Mouse (Mus musculus): ENCODE results near the gene Rbpms2.

Rbpms2 gene

GRCm38 (mm10) chr9:65696337-65696736, 66.9 kb downstream of the Rbpms2 start:
- no peak for DNase-seq (ENCODE audit: low spot score in 2 of 2)

- DNase-seq (ENCODE audit: low spot score in 2 of 2), result no peak
Measured at GRCm38 (mm10) chr9:65697356-65697755, 67.9 kb downstream of the Rbpms2 start.

GRCm38 (mm10) chr9:65697992-65698391, 68.5 kb downstream of the Rbpms2 start:
- DNase-seq (ENCODE audit: low spot score in 2 of 2), result no peak

GRCm38 (mm10) chr9:65700504-65700903, 71.1 kb downstream of the Rbpms2 start:
- no peak for DNase-seq (ENCODE audit: low spot score in 2 of 2)

- DNase-seq (ENCODE audit: low spot score in 2 of 2), result no peak
Measured at GRCm38 (mm10) chr9:65702286-65702685, 72.8 kb downstream of the Rbpms2 start.

GRCm38 (mm10) chr9:65703241-65703640, 73.8 kb downstream of the Rbpms2 start:
- DNase-seq (ENCODE audit: low spot score in 2 of 2), result no peak

GRCm38 (mm10) chr9:65703926-65704595, 74.6 kb downstream of the Rbpms2 start:
- no peak for DNase-seq (ENCODE audit: low spot score in 2 of 2)
